Mouse (Mus musculus) bone marrow macrophage, adult 2 months (primary cell): ENCODE results near the gene Rhoc.

Source experiments
- CTCF ChIP-seq: IDR thresholded peaks from 2 replicates; pipeline ENCODE4 v1.5.1; 2012; ENCODE audit warnings: low read depth, mild to moderate bottlenecking, low read length, moderate library complexity
- POLR2A ChIP-seq: IDR thresholded peaks from 2 replicates; pipeline ENCODE4 v1.6.1; 2012; ENCODE audit warnings: mild to moderate bottlenecking, low read depth, low read length, borderline replicate concordance

DNA sequence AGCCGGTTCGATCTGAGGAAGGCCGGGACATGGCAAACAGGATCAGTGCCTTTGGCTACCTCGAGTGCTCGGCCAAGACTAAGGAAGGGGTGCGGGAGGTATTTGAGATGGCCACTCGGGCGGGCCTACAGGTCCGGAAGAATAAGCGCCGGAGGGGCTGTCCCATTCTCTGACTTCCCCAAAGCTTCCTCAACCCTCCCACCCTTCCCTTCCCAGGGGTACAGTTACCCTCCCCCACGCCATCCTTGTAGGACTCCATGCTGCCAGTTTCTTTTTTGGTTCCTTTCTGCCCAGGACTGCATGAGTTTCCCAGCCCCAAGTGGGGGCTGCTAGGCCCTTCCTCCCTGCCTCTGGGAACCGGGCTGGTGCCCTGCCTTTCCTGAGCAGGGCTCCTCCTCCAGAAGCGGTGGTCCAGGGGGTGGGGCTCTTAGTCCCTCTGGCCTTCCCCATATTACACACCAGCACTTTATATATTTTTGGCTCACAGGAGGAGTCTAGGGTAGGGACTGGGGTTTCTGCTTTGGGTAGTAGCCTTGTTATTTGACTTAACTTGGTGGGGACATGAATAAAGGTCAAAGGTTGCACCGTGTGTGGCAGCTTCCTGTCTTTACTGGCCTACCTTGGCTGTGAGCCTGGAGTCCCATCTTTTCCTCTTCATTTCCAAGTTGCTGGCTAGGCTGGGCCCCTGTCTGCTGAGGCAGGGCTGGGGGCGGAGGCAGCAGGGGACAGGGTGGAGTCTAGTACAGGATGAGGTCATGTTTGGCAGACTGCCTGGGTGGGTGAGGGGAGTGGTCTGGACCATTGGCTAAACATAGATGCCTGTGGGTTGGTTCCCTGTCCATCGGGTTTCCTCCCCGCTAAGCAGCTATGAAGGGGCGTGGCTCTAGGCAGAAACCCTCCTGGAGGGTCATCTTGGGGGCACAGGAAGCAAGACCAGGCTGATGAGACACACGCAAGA, 6.0 kb downstream of the Rhoc start:
- TF ChIP-seq CTCF, result no peak
- TF ChIP-seq POLR2A, result no peak
